Mouse (Mus musculus) megakaryocyte, embryonic 14.5 days (primary cell): ENCODE results near the gene Topors. TPM values are rescaled to one million over a fixed set of nuclear protein-coding genes. Genes with fewer than 3 reads are reported as not detected.

Experiments
- H3K27me3 ChIP-seq: replicated peaks from 2 replicates; pipeline ENCODE3; 2012; ENCODE audit warnings: inconsistent platforms
- H3K36me3 ChIP-seq: replicated peaks from 2 replicates; pipeline ENCODE3; 2012; ENCODE audit warnings: low read length, inconsistent platforms, mixed read lengths
- H3K4me1 ChIP-seq: 2 replicates; pipeline ENCODE4 v1.6.1; 2012; ENCODE audit warnings: inconsistent platforms
- H3K4me3 ChIP-seq: replicated peaks from 2 replicates; pipeline ENCODE3; 2012; ENCODE audit warnings: moderate library complexity, mild to moderate bottlenecking, inconsistent platforms
- H3K9me3 ChIP-seq: 2 replicates; pipeline ENCODE4 v1.6.1; 2012; ENCODE audit warnings: inconsistent platforms
- FLI1 ChIP-seq: IDR thresholded peaks from 2 replicates; pipeline ENCODE4 v1.6.1; 2012; ENCODE audit warnings: low read length, inconsistent platforms, mixed read lengths
- GATA1 ChIP-seq: IDR thresholded peaks from 3 replicates; pipeline ENCODE4 v1.6.1; 2012; ENCODE audit warnings: mixed read lengths, low read length, inconsistent platforms, borderline replicate concordance
- polyA plus RNA-seq: library from polyadenylated mRNA; stranded (reverse); fragments of >175 nt; gene quantifications from 2 replicates; pipeline ENCODE4 v1.2.3, GENCODE M21; 2012; ENCODE audit warnings: low replicate concordance; ENCODE audit not compliant: insufficient read depth

Topors gene
- polyA plus RNA-seq, 1 experiment = 2.9 TPM

- Histone ChIP-seq H3K36me3 (peaks cover 89% of the 10 kb centered on the region), H3K27me3 (no peaks in the 10 kb centered on the region), H3K4me3 (no peak overlapping the region), H3K4me1 (peaks cover 8% of the 10 kb centered on the region; the same call in 1 of the 2 replicates), H3K9me3 (no peaks in the 10 kb centered on the region)
- no peak for TF ChIP-seq FLI1
Observed at GRCm38 (mm10) chr4:40217910-40218309, 51.7 kb downstream of the Topors start.

GRCm38 (mm10) chr4:40212177-40212576, 57.5 kb downstream of the Topors start:
- Histone ChIP-seq H3K36me3 (peaks cover 91% of the 10 kb centered on the region), H3K9me3 (no peaks in the 10 kb centered on the region), H3K4me3 (no peak overlapping the region), H3K27me3 (no peaks in the 10 kb centered on the region), H3K4me1 (peaks cover 8% of the 10 kb centered on the region)
- TF ChIP-seq FLI1 (no peak), GATA1 (no peak)

Other genes with a start within 250 kb of the Topors start
- 1.7 and 3.3 TPM in 2 replicates for gene Aco1, start 126.8 kb downstream of the Topors start, polyA plus RNA-seq
- gene Ddx58, start 30.0 kb downstream of the Topors start, polyA plus RNA-seq = 1.7 and 2.8 TPM in 2 replicates
- gene Smim27, start 271 bp downstream of the Topors start, polyA plus RNA-seq = 8.2 and 42.4 TPM in 2 replicates
- gene Ndufb6, start 9.6 kb upstream of the Topors start, polyA plus RNA-seq = 44.4 and 297 TPM in 2 replicates
- not detected in 2 replicates for gene Tmem215, start 202.3 kb upstream of the Topors start, polyA plus RNA-seq